In the genomic region with DNA sequence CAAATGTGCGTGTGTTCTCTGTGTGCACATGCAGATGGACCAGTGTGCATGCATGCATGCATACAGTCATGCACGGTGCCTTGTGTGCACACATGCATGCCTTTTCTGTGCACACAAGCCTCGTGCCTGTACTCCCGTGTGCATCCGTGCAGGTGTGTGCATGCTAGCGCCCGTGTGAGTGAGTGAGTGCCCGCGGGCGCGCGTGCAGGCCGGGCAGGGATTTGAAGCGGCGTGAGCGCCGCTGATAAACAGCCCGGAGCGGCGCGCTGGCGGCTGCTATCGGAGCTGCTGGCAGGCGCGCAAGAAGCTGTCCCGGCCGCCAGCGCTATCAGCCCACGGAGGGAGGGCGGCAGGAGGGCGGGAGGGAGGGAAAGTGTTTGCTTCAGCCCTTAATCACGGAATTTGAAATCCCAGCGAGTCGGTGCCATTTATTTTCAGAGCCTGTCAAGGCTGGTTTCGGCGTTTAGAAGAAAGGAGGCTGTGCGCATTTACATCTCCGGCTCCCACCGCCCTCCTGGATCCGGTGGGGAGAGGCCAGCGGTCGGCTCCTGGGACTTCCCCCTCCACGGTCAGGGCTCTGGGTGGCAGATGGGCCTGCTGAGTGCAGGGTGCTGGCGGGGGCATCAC, we compare ENCODE assay signal across 8 mouse cellular contexts.
A peak's percentile ranks its signal among the peaks of the same experiment; 100 is the strongest.
DNase-seq lines count a peak whose midpoint lies in the region; ATAC-seq and TF ChIP-seq lines count a peak whose summit lies in the region.

No protein-coding gene starts in this region.

- H3K9ac ChIP-seq in embryonic facial prominence, embryonic 12.5 days = peak overlapping the region; percentile 60
- H3K9ac ChIP-seq in heart, embryonic 14.5 days (ENCODE audit: low read length) = peak overlapping the region; percentile 75
- H3K9ac ChIP-seq in kidney, postnatal 0 days (ENCODE audit: low read depth, low read length) = peak overlapping the region; percentile 33; the same call in 1 of the 2 replicates
- H3K9ac ChIP-seq in liver, embryonic 11.5 days (ENCODE audit: low read depth, low read length) = peak overlapping the region; percentile 32

- WGBS in embryonic facial prominence, embryonic 12.5 days = under 1% methylated on average over 44 of the region's 44 CpGs
- WGBS in heart, embryonic 14.5 days = under 1% methylated on average over 43 of the region's 44 CpGs
- WGBS in kidney, postnatal 0 days = under 1% methylated on average over 44 of the region's 44 CpGs
- WGBS in liver, embryonic 11.5 days = under 1% methylated on average over 44 of the region's 44 CpGs

- peak overlapping the region; percentile 85 for H3K27ac ChIP-seq in embryonic facial prominence, embryonic 12.5 days
- peak overlapping the region; percentile 98 to 99 for H3K27ac ChIP-seq in heart, embryonic 14.5 days (replicated peaks in 1 of 2; ENCODE audit: control insufficient read depth in 1 of 2, insufficient read depth in 1 of 2, low read depth in 2 of 2, low read length in 2 of 2)
- peak overlapping the region; percentile 92 for H3K27ac ChIP-seq in kidney, postnatal 0 days
- H3K27ac ChIP-seq in liver, embryonic 11.5 days (ENCODE audit: low read depth, low read length) = peak overlapping the region; percentile 83

- DNase-seq in urinary bladder, adult 18-20 months (ENCODE audit: low spot score in 2 of 2) = peak; percentile 47 to 67
- DNase-seq in urinary bladder, adult 2 months (ENCODE audit: low spot score) = no peak
- peak; percentile 88 for DNase-seq in kidney, postnatal 0 days (ENCODE audit: low spot score)
- peak; percentile 71 for DNase-seq in liver, embryonic 11.5 days (ENCODE audit: low spot score)
- peak; percentile 28 for DNase-seq in naive thymus-derived CD4-positive, alpha-beta T cell, adult 2 months (ENCODE audit: low read depth)
- peak; percentile 60 for DNase-seq in testis, postnatal 14 days (ENCODE audit: low spot score)

- no peak for TF ChIP-seq CTCF in kidney, postnatal 0 days (IDR thresholded peaks at IDR 0.05; ENCODE audit: low read depth)

- H3K27me3 ChIP-seq in embryonic facial prominence, embryonic 12.5 days = peaks cover 4% of the 10 kb centered on the region; the same call in 1 of the 2 replicates
- no peaks in the 10 kb centered on the region for H3K27me3 ChIP-seq in heart, embryonic 14.5 days (ENCODE audit: control insufficient read depth, insufficient read depth, low read length)
- no peaks in the 10 kb centered on the region for H3K27me3 ChIP-seq in kidney, postnatal 0 days (ENCODE audit: insufficient read depth, low read length)
- H3K27me3 ChIP-seq in liver, embryonic 11.5 days (replicated peaks; ENCODE audit: control insufficient read depth, insufficient read depth, low read length) = peaks cover 13% of the 10 kb centered on the region

- peaks cover 23% of the 10 kb centered on the region for H3K4me1 ChIP-seq in embryonic facial prominence, embryonic 12.5 days
- peaks cover 23 to 27% of the 10 kb centered on the region in 2 experiments for H3K4me1 ChIP-seq in heart, embryonic 14.5 days (ENCODE audit: control insufficient read depth in 2 of 2, insufficient read depth in 2 of 2, low read length in 2 of 2)
- H3K4me1 ChIP-seq in kidney, postnatal 0 days (replicated peaks; ENCODE audit: insufficient read depth, low read length) = peaks cover 20% of the 10 kb centered on the region
- H3K4me1 ChIP-seq in liver, embryonic 11.5 days (replicated peaks; ENCODE audit: control insufficient read depth, insufficient read depth, low read length) = peaks cover 15% of the 10 kb centered on the region

- no peaks in the 10 kb centered on the region for H3K36me3 ChIP-seq in embryonic facial prominence, embryonic 12.5 days
- no peaks in the 10 kb centered on the region for H3K36me3 ChIP-seq in heart, embryonic 14.5 days (ENCODE audit: control insufficient read depth, insufficient read depth, low read length)
- no peaks in the 10 kb centered on the region for H3K36me3 ChIP-seq in kidney, postnatal 0 days (ENCODE audit: insufficient read depth, low read length)
- H3K36me3 ChIP-seq in liver, embryonic 11.5 days (ENCODE audit: control insufficient read depth, insufficient read depth, low read length) = no peaks in the 10 kb centered on the region

- peak overlapping the region; percentile 67 for H3K4me2 ChIP-seq in embryonic facial prominence, embryonic 12.5 days (replicated peaks)
- H3K4me2 ChIP-seq in heart, embryonic 14.5 days (ENCODE audit: low read length) = peak overlapping the region; percentile 68
- H3K4me2 ChIP-seq in kidney, postnatal 0 days (ENCODE audit: low read length) = peak overlapping the region; percentile 50
- H3K4me2 ChIP-seq in liver, embryonic 11.5 days = peak overlapping the region; percentile 59

- peak overlapping the region; percentile 34 for H3K4me3 ChIP-seq in embryonic facial prominence, embryonic 12.5 days
- H3K4me3 ChIP-seq in heart, embryonic 14.5 days (ENCODE audit: control insufficient read depth in 1 of 2, insufficient read depth in 1 of 2, low read depth in 1 of 2, low read length in 2 of 2) = peak overlapping the region; percentile 27 to 28
- 0 out of 2 replicates have a peak overlapping the region, but pooled peaks have one; percentile 2 for H3K4me3 ChIP-seq in kidney, postnatal 0 days (replicated peaks; ENCODE audit: low read depth, low read length)
- H3K4me3 ChIP-seq in liver, embryonic 11.5 days (ENCODE audit: low read depth, low read length) = peak overlapping the region; percentile 33

- 0 out of 2 replicates have a peak, but pooled peaks cover 6% of the 10 kb centered on the region for H3K9me3 ChIP-seq in embryonic facial prominence, embryonic 12.5 days
- H3K9me3 ChIP-seq in heart, embryonic 14.5 days (ENCODE audit: control insufficient read depth, low read length) = peaks cover 11% of the 10 kb centered on the region
- H3K9me3 ChIP-seq in kidney, postnatal 0 days (replicated peaks; ENCODE audit: low read length) = no peaks in the 10 kb centered on the region
- H3K9me3 ChIP-seq in liver, embryonic 11.5 days (ENCODE audit: control insufficient read depth, low read length) = peaks cover 5% of the 10 kb centered on the region

- ATAC-seq in embryonic facial prominence, embryonic 12.5 days (ENCODE audit: insufficient number of reproducible peaks, insufficient read depth, low FRiP score, low TSS enrichment) = peak; percentile 50; the same call in 1 of the 2 replicates
- ATAC-seq in heart, embryonic 14.5 days (ENCODE audit: insufficient number of reproducible peaks, insufficient read depth, low FRiP score, low read depth) = peak; percentile 73
- ATAC-seq in kidney, postnatal 0 days (replicated peaks; ENCODE audit: low FRiP score, low read depth) = peak; percentile 56
- ATAC-seq in liver, embryonic 11.5 days (replicated peaks; ENCODE audit: low FRiP score) = no peak
